Mouse (Mus musculus): ENCODE measurements around the gene Gm9936.

DNA sequence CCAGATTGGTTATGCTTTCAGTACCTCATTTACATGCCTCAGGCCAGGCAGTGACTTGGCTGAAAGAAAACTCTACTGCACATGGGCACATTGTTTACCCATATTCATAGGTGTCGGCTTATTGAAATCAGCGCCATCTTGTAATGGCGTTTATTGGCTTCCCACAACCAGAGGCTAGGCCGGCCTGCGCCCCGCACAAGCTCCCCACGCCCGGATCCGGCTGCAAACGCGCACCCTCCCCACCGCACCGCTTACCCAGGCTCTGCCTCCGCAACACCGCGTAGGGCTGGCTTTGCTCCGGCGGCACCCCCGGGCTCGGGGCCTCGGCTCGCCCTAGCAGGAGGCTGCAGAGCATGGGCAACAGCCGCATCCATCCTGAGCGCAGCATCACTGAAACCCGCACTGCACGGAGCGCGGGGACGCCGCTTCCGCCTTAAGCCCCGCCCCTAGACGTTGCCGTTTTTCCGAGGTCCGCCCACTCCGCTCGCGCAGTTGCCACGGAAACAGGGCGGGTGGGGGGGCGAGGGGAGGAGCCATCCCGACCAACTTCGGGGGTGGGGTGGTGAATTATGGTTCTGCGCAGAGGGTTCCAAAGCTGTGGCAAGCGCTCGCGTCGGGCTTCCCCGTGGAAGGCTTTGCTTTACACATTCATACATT, 44.8 kb downstream of the Gm9936 start:
- no peak for TF ChIP-seq CTCF (IDR thresholded peaks at IDR 0.05 in 2 of 3, conservative IDR thresholded peaks at IDR 0.05 in 1 of 3; ENCODE audit: control insufficient read depth in 1 of 3, insufficient read depth in 1 of 3, low read depth in 2 of 3, low read length in 3 of 3, poor library complexity in 1 of 3, severe bottlenecking in 1 of 3)
- peak; percentile 62 to 80; a peak in 3 of 4 replicates for TF ChIP-seq POLR2A (IDR thresholded peaks at IDR 0.05; ENCODE audit: control insufficient read depth in 1 of 2, insufficient read depth in 1 of 2, low read depth in 1 of 2, low read length in 2 of 2, poor library complexity in 1 of 2)
- TF ChIP-seq TCF12 (IDR thresholded peaks at IDR 0.05; ENCODE audit: low read depth, low read length): no peak
- TF ChIP-seq POLR2AphosphoS2 (IDR thresholded peaks at IDR 0.05; ENCODE audit: low read length): no peak
- TF ChIP-seq TAL1 (IDR thresholded peaks at IDR 0.05; ENCODE audit: low read length): no peak
- TF ChIP-seq HCFC1 (IDR thresholded peaks at IDR 0.05; ENCODE audit: low read depth, low read length): peak; percentile 64
- no peak for TF ChIP-seq GATA1 (IDR thresholded peaks at IDR 0.05; ENCODE audit: low read depth, low read length)
- no peak for TF ChIP-seq CHD1 (IDR thresholded peaks at IDR 0.05; ENCODE audit: low read depth, low read length)
- no peak for TF ChIP-seq E2F4 (IDR thresholded peaks at IDR 0.05; ENCODE audit: borderline replicate concordance, low read depth, low read length)

Measured in MEL (cell line).